Mouse (Mus musculus) lung, adult 2 months (tissue): ENCODE data around the gene Tmem135.

Source experiments
- CTCF ChIP-seq: fragments of 200-500 bp; IDR thresholded peaks from 2 replicates; pipeline ENCODE4 v1.5.1; 2011; ENCODE audit warnings: mild to moderate bottlenecking, low read length, control low read depth; ENCODE audit not compliant: insufficient read depth
- POLR2A ChIP-seq: fragments of 200-500 bp; IDR thresholded peaks from 2 replicates; pipeline ENCODE4 v1.6.1; 2011; ENCODE audit warnings: low read depth, mild to moderate bottlenecking, control low read depth, low read length, borderline replicate concordance; ENCODE audit errors: extremely low read depth

- TF ChIP-seq CTCF (no peak), POLR2A (no peak)
These were observed 76.3 kb downstream of the Tmem135 start for GRCm38 (mm10) chr7:89327731-89328130.
